Mouse (Mus musculus): ENCODE data around the gene Stxbp4. TPM values are rescaled to one million over a fixed set of nuclear protein-coding genes. Genes with fewer than 3 reads are reported as not detected.

Gene Stxbp4
- total and polyA plus RNA-seq, 3 experiments, result 3.7 to 5.6 (median 4.6) TPM

DNA sequence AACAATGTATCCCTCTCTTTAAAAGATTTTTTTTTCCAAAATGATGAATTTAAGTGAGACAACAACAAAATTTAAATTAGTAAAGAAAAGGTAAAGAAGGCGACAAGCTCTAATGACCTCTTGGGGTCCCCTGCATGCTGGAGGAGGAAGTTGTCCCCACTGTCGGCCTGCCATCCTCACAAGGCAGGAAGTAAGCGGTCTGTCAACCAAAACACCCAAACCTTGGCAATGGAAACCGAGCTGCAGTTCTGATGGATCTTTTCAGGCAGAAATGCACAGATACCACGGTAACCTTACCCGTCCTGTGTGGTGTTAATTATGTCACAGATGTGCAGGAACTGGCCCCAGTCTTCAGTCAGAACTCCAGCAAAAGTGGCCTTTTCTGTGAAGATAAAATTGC lies 46.9 kb upstream of the Stxbp4 start:
- Histone ChIP-seq H3K79me2 (replicated peaks; ENCODE audit: control insufficient read depth, extremely low read depth, insufficient read depth, poor library complexity, severe bottlenecking) (no peaks in the 10 kb centered on the region), H3K4me3 (replicated peaks in 1 of 3; ENCODE audit: low read depth in 2 of 3, low read length in 2 of 3, poor library complexity in 1 of 3) (no peak overlapping the region), H3K9me3 (replicated peaks; ENCODE audit: low read length) (peaks cover 8% of the 10 kb centered on the region), H3K4me2 (ENCODE audit: insufficient read depth, low read depth, poor library complexity, severe bottlenecking) (no peak overlapping the region), H3K27me3 (replicated peaks) (peaks cover 15% of the 10 kb centered on the region), H3K9ac (ENCODE audit: insufficient read depth, low read depth) (no peak overlapping the region), H3K4me1 (ENCODE audit: control insufficient read depth in 1 of 2, insufficient read depth in 2 of 2) (peaks cover 0 to 3% of the 10 kb centered on the region in 2 experiments; a peak in 1 of 4 replicates), H3K36me3 (replicated peaks in 1 of 2; ENCODE audit: control insufficient read depth in 1 of 2, insufficient read depth in 1 of 2, low read length in 1 of 2) (no peaks in the 10 kb centered on the region), H3K27ac (ENCODE audit: insufficient read depth, low read depth) (no peak overlapping the region)
- in situ Hi-C loops (cut with MboI; ENCODE audit: low pct_ligation_motif_present, low pct_unique_long_range_greater_than_20kb, low sequenced_read_pairs) (no loop called here), dilution Hi-C loops (cut with MboI; ENCODE audit: extremely low pct_ligation_motif_present, extremely low pct_unique_long_range_greater_than_20kb, low sequenced_read_pairs) (no loop called here)
- no peak for TF ChIP-seq RAD21 (IDR thresholded peaks at IDR 0.05; ENCODE audit: low read depth, low read length)
- TF ChIP-seq KAT2A (IDR thresholded peaks at IDR 0.05; ENCODE audit: insufficient replicate concordance, low read length), result no peak
- TF ChIP-seq CHD1 (IDR thresholded peaks at IDR 0.05; ENCODE audit: low read depth, low read length), result no peak
- no peak for TF ChIP-seq NRF1 (IDR thresholded peaks at IDR 0.05; ENCODE audit: low read depth, low read length)
- TF ChIP-seq POLR2AphosphoS2 (IDR thresholded peaks at IDR 0.05; ENCODE audit: low read depth, low read length), result no peak
- no peak for DNase-seq (ENCODE audit: extremely low read depth)

DNA sequence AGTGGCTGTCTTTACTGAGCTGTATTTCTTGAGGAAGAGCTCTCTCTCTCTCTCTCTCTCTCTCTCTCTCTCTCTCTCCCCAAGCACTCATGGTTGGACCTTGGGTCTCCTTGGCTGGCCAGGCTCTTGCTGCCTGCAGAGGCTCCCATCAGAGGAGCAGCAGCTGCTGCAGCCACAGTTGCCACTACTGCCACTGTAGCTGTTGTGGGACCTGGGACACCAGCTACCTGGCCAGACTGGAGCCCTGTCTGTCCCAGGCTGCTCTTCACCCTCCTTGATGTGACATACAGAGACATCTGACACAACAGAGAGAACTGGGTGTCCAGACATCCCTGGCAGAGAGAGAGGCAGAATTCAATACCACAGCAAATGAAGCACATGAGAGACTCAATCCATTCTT lies 43.3 kb upstream of the Stxbp4 start:
- Histone ChIP-seq H3K4me1 (ENCODE audit: control insufficient read depth in 1 of 2, insufficient read depth in 2 of 2) (peaks cover 0 to 3% of the 10 kb centered on the region in 2 experiments; a peak in 2 of 4 replicates), H3K27me3 (replicated peaks) (peaks cover 15% of the 10 kb centered on the region), H3K27ac (ENCODE audit: insufficient read depth, low read depth) (no peak overlapping the region), H3K9me3 (replicated peaks; ENCODE audit: low read length) (no peaks in the 10 kb centered on the region), H3K79me2 (replicated peaks; ENCODE audit: control insufficient read depth, extremely low read depth, insufficient read depth, poor library complexity, severe bottlenecking) (no peaks in the 10 kb centered on the region), H3K4me2 (ENCODE audit: insufficient read depth, low read depth, poor library complexity, severe bottlenecking) (no peak overlapping the region), H3K36me3 (replicated peaks in 1 of 2; ENCODE audit: control insufficient read depth in 1 of 2, insufficient read depth in 1 of 2, low read length in 1 of 2) (no peaks in the 10 kb centered on the region), H3K9ac (ENCODE audit: insufficient read depth, low read depth) (no peak overlapping the region), H3K4me3 (replicated peaks in 1 of 3; ENCODE audit: low read depth in 2 of 3, low read length in 2 of 3, poor library complexity in 1 of 3) (no peak overlapping the region)
- TF ChIP-seq CHD1 (IDR thresholded peaks at IDR 0.05; ENCODE audit: low read depth, low read length), result no peak
- no peak for TF ChIP-seq MXI1 (IDR thresholded peaks at IDR 0.05; ENCODE audit: low read depth, low read length)
- no peak for TF ChIP-seq MAX (IDR thresholded peaks at IDR 0.05; ENCODE audit: low read length)
- no peak for TF ChIP-seq EP300 (IDR thresholded peaks at IDR 0.05; ENCODE audit: low read length)
- no peak for TF ChIP-seq KAT2A (IDR thresholded peaks at IDR 0.05; ENCODE audit: insufficient replicate concordance, low read length)
- no peak for TF ChIP-seq TCF12 (IDR thresholded peaks at IDR 0.05; ENCODE audit: low read depth, low read length)
- no peak for TF ChIP-seq ZNF384 (IDR thresholded peaks at IDR 0.05; ENCODE audit: low read depth, low read length)
- TF ChIP-seq POLR2AphosphoS2 (IDR thresholded peaks at IDR 0.05; ENCODE audit: low read depth, low read length), result no peak
- no peak for TF ChIP-seq UBTF (IDR thresholded peaks at IDR 0.05; ENCODE audit: low read depth, low read length)
- no peak for TF ChIP-seq HCFC1 (IDR thresholded peaks at IDR 0.05; ENCODE audit: low read depth, low read length)
- no peak for TF ChIP-seq JUND (conservative IDR thresholded peaks at IDR 0.05; ENCODE audit: low read depth, low read length)
- no peak for TF ChIP-seq MAFK (IDR thresholded peaks at IDR 0.05; ENCODE audit: insufficient replicate concordance, low read length)
- no peak for TF ChIP-seq TBP (conservative IDR thresholded peaks at IDR 0.05; ENCODE audit: low read depth, low read length)
- no peak for TF ChIP-seq RAD21 (IDR thresholded peaks at IDR 0.05; ENCODE audit: low read depth, low read length)
- TF ChIP-seq CTCF (conservative IDR thresholded peaks at IDR 0.05 in 1 of 2, IDR thresholded peaks at IDR 0.05 in 1 of 2; ENCODE audit: low read depth in 2 of 2, low read length in 2 of 2), result no peak
- in situ Hi-C loops (cut with MboI; ENCODE audit: low pct_ligation_motif_present, low pct_unique_long_range_greater_than_20kb, low sequenced_read_pairs) (no loop called here), dilution Hi-C loops (cut with MboI; ENCODE audit: extremely low pct_ligation_motif_present, extremely low pct_unique_long_range_greater_than_20kb, low sequenced_read_pairs) (no loop called here)
- no peak for DNase-seq (ENCODE audit: extremely low read depth)

Data from CH12.LX (cell line).